Mouse (Mus musculus) C2C12 (cell line): Measurements from ENCODE around the gene Cdh1.

Experiments used
- CEBPB ChIP-seq: IDR thresholded peaks from one replicate; pipeline ENCODE4 v1.6.1; 2011; ENCODE audit warnings: low read depth, mild to moderate bottlenecking, control low read depth, moderate library complexity
- CTCF ChIP-seq: IDR thresholded peaks from one replicate; pipeline ENCODE4 v1.5.1; 2011; ENCODE audit not compliant: control insufficient read depth, insufficient read depth, insufficient read length
- MYOD1 ChIP-seq: IDR thresholded peaks from one replicate; pipeline ENCODE4 v1.6.1; 2011; ENCODE audit warnings: low read depth; ENCODE audit not compliant: control insufficient read depth, insufficient read length
- MYOG ChIP-seq: IDR thresholded peaks from one replicate; pipeline ENCODE4 v1.6.1; 2011; ENCODE audit not compliant: control insufficient read depth, insufficient read length; ENCODE audit errors: extremely low read depth
- USF1 ChIP-seq: IDR thresholded peaks from one replicate; pipeline ENCODE4 v1.6.1; 2011; ENCODE audit warnings: low read depth, mild to moderate bottlenecking, control low read depth, moderate library complexity

GRCm38 (mm10) chr8:106706194-106706593, 103.0 kb downstream of the Cdh1 start:
- TF ChIP-seq USF1 (no peak), MYOD1 (no peak), CEBPB (no peak), CTCF (no peak), MYOG (no peak)
